Mouse (Mus musculus) midbrain, postnatal 0 days (tissue): ENCODE results near the gene Glrx3. TPM values are rescaled to one million over a fixed set of nuclear protein-coding genes. Genes with fewer than 3 reads are reported as not detected.

ENCODE experiments used
- ATAC-seq: fragments of 200-750 bp; cut with Nextera tagmentation; 2 replicates; pipeline ENCODE4 v1.8.0; 2017; ENCODE audit warnings: moderate number of reproducible peaks, mild to moderate bottlenecking, moderate TSS enrichment, moderate library complexity; ENCODE audit not compliant: low FRiP score
- DNase-seq: peaks from one replicate; pipeline ENCODE4 v3.0.0-alpha.2; 2015; ENCODE audit warnings: low spot score
- H3K27ac ChIP-seq: fragments of 300-500 bp; sonication (generic); 2 replicates; pipeline ENCODE4 v1.5.1; 2014; ENCODE audit warnings: low read depth, mild to moderate bottlenecking, low read length, mixed read lengths
- H3K27me3 ChIP-seq: fragments of 300-500 bp; sonication (generic); 2 replicates; pipeline ENCODE4 v1.6.1; 2014; ENCODE audit warnings: low read length, control low read depth, mixed read lengths; ENCODE audit not compliant: insufficient read depth
- H3K36me3 ChIP-seq: fragments of 300-500 bp; sonication (generic); 2 replicates; pipeline ENCODE4 v1.6.1; 2014; ENCODE audit warnings: low read length, control low read depth, mixed read lengths; ENCODE audit not compliant: insufficient read depth
- H3K4me1 ChIP-seq: fragments of 300-500 bp; sonication (generic); 2 replicates; pipeline ENCODE4 v1.6.1; 2014; ENCODE audit warnings: mild to moderate bottlenecking, control low read depth, antibody characterized with exemption, low read length, mixed read lengths; ENCODE audit not compliant: insufficient read depth
- H3K4me2 ChIP-seq: fragments of 300-500 bp; sonication (generic); 2 replicates; pipeline ENCODE4 v1.6.1; 2014; ENCODE audit warnings: low read depth, mild to moderate bottlenecking, low read length, mixed read lengths; ENCODE audit not compliant: poor library complexity, severe bottlenecking
- H3K4me3 ChIP-seq: fragments of 300-500 bp; sonication (generic); 2 replicates; pipeline ENCODE4 v1.5.1; 2014; ENCODE audit warnings: low read depth, mild to moderate bottlenecking, low read length, moderate library complexity
- H3K9ac ChIP-seq: fragments of 300-500 bp; sonication (generic); replicated peaks from 2 replicates; pipeline ENCODE4 v1.6.1; 2014; ENCODE audit warnings: mild to moderate bottlenecking, low read length, moderate library complexity, mixed read lengths; ENCODE audit not compliant: poor library complexity, severe bottlenecking
- H3K9me3 ChIP-seq: fragments of 300-500 bp; sonication (generic); 2 replicates; pipeline ENCODE4 v1.6.1; 2016; ENCODE audit warnings: low read length, control low read depth
- CTCF ChIP-seq: IDR thresholded peaks from 2 replicates; pipeline ENCODE4 v1.5.1; 2016; ENCODE audit warnings: antibody characterized with exemption, mild to moderate bottlenecking
- WGBS: fragments of 180-500 bp; shearing (Covaris S2); extraction: QIAGEN DNeasy Blood & Tissue Kit; methylation state at CpG from one replicate; pipeline ENCODE4 v1.1.7; 2014; 5-methylcytosine and 5-hydroxymethylcytosine counted together
- polyA plus RNA-seq: library from polyadenylated mRNA; unstranded; fragments of >200 nt; fragmentation: Nextera tagmentation; extraction: Ambion mirVana; gene quantifications from 2 replicates; pipeline ENCODE4 v1.2.1, GENCODE M21; 2015
- total RNA-seq: library from RNA; depleted of rRNA; stranded (reverse); fragments of >200 nt; gene quantifications from 2 replicates; pipeline ENCODE4 v1.2.3, GENCODE M21; 2014

Glrx3 gene
- total and polyA plus RNA-seq, 2 experiments from 2014 or later: 168 to 220 TPM

DNA sequence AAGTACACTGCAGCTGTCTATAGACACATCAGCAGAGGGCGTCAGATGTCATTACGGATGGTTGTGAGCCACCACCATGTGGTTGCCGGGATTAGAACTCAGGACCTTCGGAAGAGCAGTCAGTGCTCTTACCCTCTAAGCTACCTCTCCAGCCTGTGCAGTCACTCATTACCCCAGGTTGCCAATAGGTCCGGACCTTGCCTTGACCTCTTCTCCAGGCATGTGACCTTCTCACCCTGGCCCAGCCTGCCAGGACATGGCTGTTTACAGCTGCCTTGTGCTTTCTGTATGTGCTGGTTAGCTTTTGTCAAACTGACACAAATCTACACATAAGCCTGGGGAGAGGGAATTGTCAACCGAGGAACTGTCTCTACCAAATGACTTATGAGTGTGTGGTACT is 43.4 kb downstream of the Glrx3 start:
- H3K27ac ChIP-seq: no peak overlapping the region
- no peaks in the 10 kb centered on the region for H3K9me3 ChIP-seq
- DNase-seq: no peak
- no peak for TF ChIP-seq CTCF
- no peak overlapping the region for H3K9ac ChIP-seq
- H3K4me3 ChIP-seq: no peak overlapping the region
- no peaks in the 10 kb centered on the region for H3K27me3 ChIP-seq
- H3K4me1 ChIP-seq: 0 out of 2 replicates have a peak, but pooled peaks cover 5% of the 10 kb centered on the region
- no peak for ATAC-seq
- no peak overlapping the region for H3K4me2 ChIP-seq
- no peaks in the 10 kb centered on the region for H3K36me3 ChIP-seq
- WGBS: 81% methylated on average over 6 of the region's 6 CpGs

DNA sequence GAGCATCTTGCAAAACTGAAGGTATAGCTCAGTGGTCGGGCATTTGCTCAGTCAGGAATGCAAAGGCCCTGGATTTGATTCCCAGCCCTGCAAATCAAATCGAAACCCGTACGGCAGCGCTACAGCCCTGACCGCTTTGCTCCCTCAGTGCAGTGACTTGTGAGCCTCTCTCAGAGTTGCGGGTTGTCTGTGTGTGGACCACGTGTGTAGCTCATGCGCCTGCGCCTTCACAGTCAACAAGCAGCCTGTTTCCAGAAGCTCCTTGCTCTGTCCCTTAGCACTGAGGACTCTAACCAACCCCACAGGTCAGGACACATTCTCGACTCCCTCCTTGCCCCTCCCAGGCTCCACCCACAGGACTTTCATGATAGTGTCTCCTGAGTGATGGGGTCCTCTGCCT is 46.6 kb downstream of the Glrx3 start:
- Histone ChIP-seq H3K4me3 (no peak overlapping the region), H3K36me3 (no peaks in the 10 kb centered on the region), H3K27ac (no peak overlapping the region), H3K4me1 (no peaks in the 10 kb centered on the region), H3K27me3 (no peaks in the 10 kb centered on the region), H3K4me2 (no peak overlapping the region), H3K9me3 (no peaks in the 10 kb centered on the region), H3K9ac (no peak overlapping the region)
- WGBS: 89% methylated on average over 11 of the region's 11 CpGs
- TF ChIP-seq CTCF: no peak
- DNase-seq (no peak), ATAC-seq (no peak)

DNA sequence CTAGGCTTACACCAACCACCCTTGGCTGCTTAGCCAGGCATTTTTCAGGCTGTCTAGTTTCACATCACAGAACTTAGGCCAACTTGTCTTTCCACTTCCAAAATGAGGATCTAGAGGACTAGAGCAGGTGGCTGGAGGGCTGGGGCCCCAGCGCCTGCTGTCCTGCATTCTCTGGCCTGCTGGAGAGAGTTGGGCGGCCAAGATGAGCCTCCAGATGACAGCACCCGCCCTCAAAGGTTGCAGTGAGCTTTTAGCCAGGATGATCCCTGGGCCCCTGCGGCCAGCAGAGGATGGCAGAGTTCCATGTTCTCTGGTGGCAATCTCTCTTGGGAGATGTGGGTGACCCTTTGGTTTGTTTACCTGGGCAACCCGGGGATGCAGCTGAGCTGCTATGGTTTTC is 51.0 kb downstream of the Glrx3 start:
- ATAC-seq (no peak), DNase-seq (peak; percentile 54)
- 65% methylated on average over 5 of the region's 5 CpGs for WGBS
- Histone ChIP-seq H3K4me1 (no peaks in the 10 kb centered on the region), H3K9me3 (no peaks in the 10 kb centered on the region), H3K27me3 (no peaks in the 10 kb centered on the region), H3K27ac (no peak overlapping the region), H3K9ac (no peak overlapping the region), H3K4me2 (no peak overlapping the region), H3K4me3 (no peak overlapping the region), H3K36me3 (no peaks in the 10 kb centered on the region)
- TF ChIP-seq CTCF: no peak; the same call in 1 of the 2 replicates

DNA sequence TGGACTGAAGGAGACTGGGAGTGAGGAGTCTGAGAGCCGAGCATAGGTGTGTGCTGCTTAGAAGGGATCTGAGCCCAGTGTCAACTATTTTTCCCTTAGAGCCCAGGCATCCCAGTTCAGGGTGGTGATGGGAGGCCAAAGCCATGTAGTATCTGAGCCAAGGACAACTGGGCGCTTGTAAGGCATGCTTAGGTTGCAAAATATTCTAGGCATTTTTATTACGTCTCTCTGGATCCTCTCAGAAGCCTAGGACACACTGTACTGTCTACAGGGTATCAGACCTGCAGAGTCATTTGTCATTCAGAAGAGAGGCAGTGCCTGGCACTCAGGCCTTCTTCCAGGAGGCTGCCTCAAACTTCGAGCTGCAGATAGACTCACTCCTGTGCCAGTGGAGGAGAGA is 53.3 kb downstream of the Glrx3 start:
- 81% methylated on average over 4 of the region's 4 CpGs for WGBS
- no peak for ATAC-seq

DNA sequence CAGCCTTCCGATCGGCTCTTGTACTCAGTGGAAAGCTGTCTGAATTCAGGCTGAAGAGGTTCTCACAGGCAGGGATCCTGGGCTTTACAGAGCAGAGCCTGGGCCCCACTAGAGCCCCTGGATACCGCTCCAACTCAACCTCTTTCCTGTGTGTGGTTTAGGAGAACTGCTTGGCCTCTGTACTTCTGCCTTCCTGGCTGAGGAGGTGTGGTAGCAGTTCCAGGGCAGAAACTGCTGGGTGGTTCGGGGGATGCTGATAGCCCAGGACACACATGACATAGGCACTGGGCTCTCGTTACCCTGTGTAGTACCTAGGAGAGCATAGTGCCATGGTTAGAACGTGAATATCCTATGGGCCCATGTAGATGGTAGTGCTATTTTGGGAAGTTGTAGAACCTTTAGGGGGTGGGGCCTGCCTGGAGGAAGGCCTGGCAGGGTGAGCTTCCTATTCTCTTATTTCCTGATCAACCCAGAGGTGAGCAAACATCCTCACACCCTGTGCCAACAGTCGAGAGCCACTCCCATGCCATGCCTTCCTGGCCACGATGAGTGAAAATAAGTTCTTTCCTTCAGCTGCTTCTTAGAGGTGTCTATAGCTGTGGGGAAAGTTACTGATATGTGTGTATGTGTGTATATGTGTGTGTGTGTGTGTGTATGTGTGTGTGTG is 55.0 kb downstream of the Glrx3 start:
- TF ChIP-seq CTCF: no peak
- DNase-seq (no peak), ATAC-seq (no peak)
- WGBS: 87% methylated on average over 8 of the region's 8 CpGs
- Histone ChIP-seq H3K4me2 (no peak overlapping the region), H3K36me3 (no peaks in the 10 kb centered on the region), H3K9ac (no peak overlapping the region), H3K4me1 (no peaks in the 10 kb centered on the region), H3K4me3 (no peak overlapping the region), H3K9me3 (no peaks in the 10 kb centered on the region), H3K27me3 (no peaks in the 10 kb centered on the region), H3K27ac (no peak overlapping the region)

More for the DNA sequence above, 53.3 kb downstream of the Glrx3 start:
- no peaks in the 10 kb centered on the region for H3K36me3 ChIP-seq
- DNase-seq: no peak
- no peaks in the 10 kb centered on the region for H3K9me3 ChIP-seq
- no peaks in the 10 kb centered on the region for H3K4me1 ChIP-seq
- TF ChIP-seq CTCF: no peak
- no peak overlapping the region for H3K4me2 ChIP-seq
- no peak overlapping the region for H3K27ac ChIP-seq
- no peak overlapping the region for H3K4me3 ChIP-seq
- H3K27me3 ChIP-seq: no peaks in the 10 kb centered on the region
- H3K9ac ChIP-seq: no peak overlapping the region

DNA sequence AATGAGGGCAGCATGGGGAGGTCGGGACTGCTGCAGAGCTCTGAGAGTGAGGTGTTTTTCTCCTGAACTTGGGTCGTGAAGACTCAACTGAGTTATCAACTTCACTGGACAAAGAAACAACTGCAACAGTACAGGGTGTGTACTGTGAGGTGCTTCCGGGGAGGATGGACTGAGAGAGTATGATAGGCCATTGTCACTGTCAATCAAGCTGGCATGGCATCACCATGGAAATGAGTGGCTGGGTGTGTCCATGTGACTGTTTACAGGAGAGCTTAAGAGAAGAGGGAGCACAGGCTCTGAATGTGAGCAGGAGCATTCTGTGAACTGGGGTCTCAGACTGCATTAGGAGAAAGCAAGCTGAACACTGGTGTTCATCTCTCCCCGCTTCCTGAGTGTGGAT is 61.3 kb downstream of the Glrx3 start:
- Histone ChIP-seq H3K9me3 (no peaks in the 10 kb centered on the region), H3K36me3 (no peaks in the 10 kb centered on the region), H3K4me1 (no peaks in the 10 kb centered on the region), H3K27ac (no peak overlapping the region), H3K4me3 (no peak overlapping the region), H3K4me2 (no peak overlapping the region), H3K9ac (no peak overlapping the region), H3K27me3 (no peaks in the 10 kb centered on the region)
- ATAC-seq (no peak), DNase-seq (no peak)
- TF ChIP-seq CTCF: no peak
- 86% methylated on average over 4 of the region's 4 CpGs for WGBS
